Mouse (Mus musculus): Measurements from ENCODE around the gene Vmn1r9. TPM values are rescaled to one million over a fixed set of nuclear protein-coding genes. Genes with fewer than 3 reads are reported as not detected.
"Not testable (repeated sequence)": the region's sequence is repeated elsewhere in the genome, so short reads cannot be mapped to it uniquely, and the experiment has no call there.

Vmn1r9 gene
- not detected in 2 replicates for total RNA-seq (2014; rRNA removed)
- not detected in 2 replicates for polyA plus RNA-seq (2015; fragmentation: Nextera tagmentation; extraction: Ambion mirVana)

DNA sequence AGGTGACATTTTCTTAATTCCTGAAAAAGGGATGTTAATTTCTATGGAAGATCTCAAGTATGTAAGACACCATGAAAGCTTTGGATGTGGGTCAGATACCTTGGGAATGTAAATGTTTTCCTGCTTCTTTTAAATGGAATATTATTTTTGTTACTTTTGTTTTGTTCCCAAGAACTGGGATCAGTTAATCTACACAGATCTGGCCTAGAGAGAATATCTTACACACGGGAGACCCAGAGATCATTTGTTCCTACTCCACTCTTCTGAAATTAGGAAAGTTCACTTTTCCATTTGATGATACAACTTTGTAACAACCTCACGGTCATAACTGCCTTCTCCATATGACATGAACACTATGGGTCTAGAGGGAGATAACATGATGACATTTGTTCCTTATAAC lies at the start of gene Vmn1r9:
Gene Vmn1r9, plus strand, starts transcription at position 301 of the 400 bp plus-strand sequence.
- H3K27me3 ChIP-seq (ENCODE audit: insufficient read depth, low read length), result no peaks in the 10 kb centered on the region
- H3K4me1 ChIP-seq (ENCODE audit: insufficient read depth, low read length), result no peaks in the 10 kb centered on the region
- ATAC-seq (ENCODE audit: low FRiP score) (no peak), DNase-seq (ENCODE audit: low spot score) (no peak)
- no peak within 1 kb of the TSS for H3K4me2 ChIP-seq (ENCODE audit: low read depth, low read length, poor library complexity, severe bottlenecking)
- H3K36me3 ChIP-seq (ENCODE audit: insufficient read depth, low read length), result no peaks in the 10 kb centered on the region
- TF ChIP-seq CTCF (IDR thresholded peaks at IDR 0.05), result no peak
- H3K4me3 ChIP-seq (ENCODE audit: low read depth, low read length), result no peak within 1 kb of the TSS
- no peak within 1 kb of the TSS for H3K9ac ChIP-seq (replicated peaks; ENCODE audit: low read length, poor library complexity, severe bottlenecking)
- 81% methylated on average over 2 of the region's 2 CpGs for WGBS
- H3K27ac ChIP-seq (ENCODE audit: low read depth, low read length), result no peak within 1 kb of the TSS
- H3K9me3 ChIP-seq (ENCODE audit: low read length), result no peaks in the 10 kb centered on the region

DNA sequence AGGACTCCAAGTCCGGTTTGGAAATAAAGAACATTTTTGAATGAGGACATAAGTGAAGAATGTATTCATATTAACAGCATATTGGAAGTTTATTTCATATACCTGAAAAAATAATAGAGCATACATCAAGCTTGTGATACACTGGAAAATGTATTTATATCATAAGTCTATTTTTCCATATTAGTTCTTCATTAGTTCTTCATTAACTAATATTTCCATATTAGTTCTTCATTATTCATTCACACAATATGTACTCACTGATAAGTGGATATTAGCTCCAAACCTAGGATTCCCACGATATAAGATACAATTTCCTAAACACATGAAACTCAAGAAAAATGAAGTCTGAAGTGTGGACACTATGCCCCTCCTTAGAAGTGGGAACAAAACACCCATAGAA lies 41.4 kb upstream of the Vmn1r9 start, which contains the start of gene Vmn1r7:
Gene Vmn1r7, minus strand, starts transcription at position 101 of the 400 bp plus-strand sequence.
- not testable (repeated sequence) for H3K4me3 ChIP-seq (ENCODE audit: low read depth, low read length); H3K27ac ChIP-seq (ENCODE audit: low read depth, low read length); H3K9ac ChIP-seq (replicated peaks; ENCODE audit: low read length, poor library complexity, severe bottlenecking); H3K27me3 ChIP-seq (ENCODE audit: insufficient read depth, low read length); H3K36me3 ChIP-seq (ENCODE audit: insufficient read depth, low read length); DNase-seq (ENCODE audit: low spot score); H3K4me2 ChIP-seq (ENCODE audit: low read depth, low read length, poor library complexity, severe bottlenecking); H3K4me1 ChIP-seq (ENCODE audit: insufficient read depth, low read length); H3K9me3 ChIP-seq (ENCODE audit: low read length); ATAC-seq (ENCODE audit: low FRiP score)
- 87% methylated on average over 2 of the region's 2 CpGs for WGBS

DNA sequence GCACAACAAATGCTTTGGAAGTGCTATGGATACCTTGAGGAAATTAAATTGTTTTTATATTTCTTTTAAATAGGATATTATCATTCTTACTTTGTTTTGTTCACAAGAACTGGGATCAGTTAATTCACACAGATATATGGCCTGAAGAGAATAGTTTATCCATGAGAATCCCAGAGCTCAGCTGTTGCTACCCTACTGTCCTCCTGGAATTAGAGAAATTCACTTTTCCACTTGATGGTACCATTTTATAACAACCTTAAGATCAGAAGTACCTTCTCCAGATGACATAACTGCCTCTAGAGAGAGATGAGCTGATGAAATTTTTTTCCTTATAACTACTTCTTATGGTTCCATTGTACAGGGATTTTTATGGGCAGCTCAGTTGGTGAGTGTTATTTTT lies 34.6 kb upstream of the Vmn1r9 start, which contains the start of gene Vmn1r8:
Gene Vmn1r8, plus strand, starts transcription at position 301 of the 400 bp plus-strand sequence.
- Histone ChIP-seq H3K4me1 (ENCODE audit: insufficient read depth, low read length) (no peaks in the 10 kb centered on the region), H3K27ac (ENCODE audit: low read depth, low read length) (no peak within 1 kb of the TSS), H3K9me3 (ENCODE audit: low read length) (no peaks in the 10 kb centered on the region), H3K9ac (replicated peaks; ENCODE audit: low read length, poor library complexity, severe bottlenecking) (no peak within 1 kb of the TSS), H3K4me3 (ENCODE audit: low read depth, low read length) (no peak within 1 kb of the TSS), H3K27me3 (ENCODE audit: insufficient read depth, low read length) (no peaks in the 10 kb centered on the region), H3K4me2 (ENCODE audit: low read depth, low read length, poor library complexity, severe bottlenecking) (no peak within 1 kb of the TSS), H3K36me3 (ENCODE audit: insufficient read depth, low read length) (no peaks in the 10 kb centered on the region)
- DNase-seq (ENCODE audit: low spot score) (no peak), ATAC-seq (ENCODE audit: low FRiP score) (no peak)
- no peak for TF ChIP-seq CTCF (IDR thresholded peaks at IDR 0.05)

DNA sequence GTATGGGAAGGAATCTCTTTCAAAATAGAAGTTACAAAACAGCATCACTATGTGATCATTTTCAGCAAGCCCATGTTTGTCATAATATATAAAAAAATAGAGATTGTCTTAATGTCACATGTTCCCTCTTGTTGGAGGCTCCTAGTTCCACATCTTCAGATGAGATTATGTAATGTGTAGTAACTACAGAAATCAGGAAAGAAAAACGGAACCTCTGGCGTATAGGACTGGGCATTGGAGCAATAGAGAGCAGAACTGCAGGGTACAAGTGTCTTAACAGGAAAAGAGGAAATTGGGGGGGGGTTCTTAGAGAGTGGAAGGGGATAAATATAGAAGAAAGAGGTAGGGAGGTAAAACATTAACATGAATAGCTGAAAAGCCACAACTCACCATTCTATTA lies 31.9 kb upstream of the Vmn1r9 start:
- Histone ChIP-seq H3K36me3 (ENCODE audit: insufficient read depth, low read length) (no peaks in the 10 kb centered on the region), H3K27me3 (ENCODE audit: insufficient read depth, low read length) (no peaks in the 10 kb centered on the region), H3K4me1 (ENCODE audit: insufficient read depth, low read length) (no peaks in the 10 kb centered on the region), H3K27ac (ENCODE audit: low read depth, low read length) (no peak overlapping the region), H3K4me3 (ENCODE audit: low read depth, low read length) (no peak overlapping the region), H3K4me2 (ENCODE audit: low read depth, low read length, poor library complexity, severe bottlenecking) (no peak overlapping the region), H3K9me3 (ENCODE audit: low read length) (no peaks in the 10 kb centered on the region), H3K9ac (replicated peaks; ENCODE audit: low read length, poor library complexity, severe bottlenecking) (no peak overlapping the region)
- DNase-seq (ENCODE audit: low spot score), result no peak
- TF ChIP-seq CTCF (IDR thresholded peaks at IDR 0.05), result no peak
- ATAC-seq (ENCODE audit: low FRiP score), result no peak
- 84% methylated on average over 2 of the region's 2 CpGs for WGBS

DNA sequence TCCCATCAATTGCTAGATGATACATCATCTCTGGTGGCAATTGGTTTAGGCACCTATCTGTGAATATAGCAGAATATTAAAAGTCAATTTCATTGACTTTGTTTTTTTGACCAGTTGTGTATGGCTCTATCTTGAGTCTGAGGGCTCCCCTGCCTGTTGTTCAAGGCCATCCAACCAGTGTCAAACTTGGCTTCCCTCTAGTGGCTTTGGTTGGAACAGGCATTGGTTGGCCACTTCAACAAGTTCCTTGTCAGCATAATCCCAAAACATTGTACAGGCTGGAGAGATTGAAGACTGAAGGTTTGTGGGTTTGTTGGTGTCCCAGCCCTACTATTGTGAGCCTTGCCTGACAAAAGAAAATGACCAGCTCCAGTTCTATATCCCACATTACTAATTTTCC lies 2.9 kb upstream of the Vmn1r9 start:
- Histone ChIP-seq H3K36me3 (ENCODE audit: insufficient read depth, low read length) (no peaks in the 10 kb centered on the region), H3K9ac (replicated peaks; ENCODE audit: low read length, poor library complexity, severe bottlenecking) (no peak overlapping the region), H3K27ac (ENCODE audit: low read depth, low read length) (no peak overlapping the region), H3K4me1 (ENCODE audit: insufficient read depth, low read length) (no peaks in the 10 kb centered on the region), H3K27me3 (ENCODE audit: insufficient read depth, low read length) (no peaks in the 10 kb centered on the region), H3K4me3 (ENCODE audit: low read depth, low read length) (no peak overlapping the region), H3K4me2 (ENCODE audit: low read depth, low read length, poor library complexity, severe bottlenecking) (no peak overlapping the region), H3K9me3 (ENCODE audit: low read length) (no peaks in the 10 kb centered on the region)
- TF ChIP-seq CTCF (IDR thresholded peaks at IDR 0.05), result peak; percentile 5; the same call in 1 of the 2 replicates
- DNase-seq (ENCODE audit: low spot score) (no peak), ATAC-seq (ENCODE audit: low FRiP score) (no peak)

DNA sequence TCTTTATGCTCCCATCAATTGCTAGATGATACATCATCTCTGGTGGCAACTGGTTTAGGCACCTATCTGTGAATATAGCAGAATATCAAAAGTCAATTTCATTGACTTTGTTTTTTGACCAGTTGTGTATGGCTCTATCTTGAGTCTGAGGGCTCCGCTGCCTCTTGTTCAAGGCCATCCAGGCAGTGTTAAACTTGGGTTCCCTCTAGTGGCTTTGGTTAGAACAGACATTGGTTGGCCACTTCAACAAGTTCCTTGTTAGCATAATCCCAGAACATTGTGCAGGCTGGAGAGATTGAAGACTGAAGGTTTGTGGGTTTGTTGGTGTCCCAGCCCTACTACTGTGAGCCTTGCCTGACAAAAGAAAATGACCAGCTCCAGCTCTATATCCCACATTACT lies 39.8 kb downstream of the Vmn1r9 start:
- Histone ChIP-seq H3K27me3 (ENCODE audit: insufficient read depth, low read length) (no peaks in the 10 kb centered on the region), H3K9ac (replicated peaks; ENCODE audit: low read length, poor library complexity, severe bottlenecking) (no peak overlapping the region), H3K27ac (ENCODE audit: low read depth, low read length) (no peak overlapping the region), H3K4me2 (ENCODE audit: low read depth, low read length, poor library complexity, severe bottlenecking) (no peak overlapping the region), H3K9me3 (ENCODE audit: low read length) (no peaks in the 10 kb centered on the region), H3K36me3 (ENCODE audit: insufficient read depth, low read length) (no peaks in the 10 kb centered on the region), H3K4me1 (ENCODE audit: insufficient read depth, low read length) (no peaks in the 10 kb centered on the region), H3K4me3 (ENCODE audit: low read depth, low read length) (no peak overlapping the region)
- no peak for DNase-seq (ENCODE audit: low spot score)
- WGBS, result 83% methylated on average over 1 of the region's 1 CpGs
- TF ChIP-seq CTCF (IDR thresholded peaks at IDR 0.05), result no peak
- no peak for ATAC-seq (ENCODE audit: low FRiP score)

Measured in midbrain, postnatal 0 days (tissue).